Mouse (Mus musculus): Measurements from ENCODE around the gene Zfp61.

DNA sequence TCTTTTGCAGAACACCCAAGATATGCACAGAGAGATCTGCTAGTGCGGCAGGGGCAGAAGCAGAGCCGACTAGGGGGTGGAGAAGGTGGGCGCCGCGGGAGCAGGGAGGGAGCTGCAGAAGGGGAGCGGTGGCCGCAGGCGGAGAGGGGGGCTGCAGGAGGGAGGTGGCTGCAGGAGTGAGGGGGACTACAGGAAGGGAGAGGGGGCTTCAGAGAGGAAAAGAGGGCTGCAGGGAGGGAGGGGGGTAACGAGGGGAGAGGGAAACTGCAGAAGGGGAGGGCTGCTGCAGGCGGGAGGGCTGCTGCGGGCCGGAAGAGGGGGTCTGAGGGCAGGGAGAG, 2.4 kb downstream of the Zfp61 start:
- no peak for TF ChIP-seq EP300 (IDR thresholded peaks at IDR 0.05; ENCODE audit: low read depth)
- no peak for TF ChIP-seq CTCF (IDR thresholded peaks at IDR 0.05; ENCODE audit: low read depth)
